Mouse (Mus musculus): ENCODE data around the gene Bckdhb. TPM values are rescaled to one million over a fixed set of nuclear protein-coding genes. Genes with fewer than 3 reads are reported as not detected.
"Not testable (repeated sequence)": the region's sequence is repeated elsewhere in the genome, so short reads cannot be mapped to it uniquely, and the experiment has no call there.

Bckdhb gene
- total RNA-seq, 2 experiments from 2014 or later: 38.4 to 42.9 TPM

- DNase-seq (ENCODE audit: extremely low spot score in 1 of 2, low spot score in 1 of 2): peak; percentile 27 to 63
These were observed 37.4 kb downstream of the Bckdhb start for GRCm38 (mm10) chr9:83962098-83963086.

- no peak for DNase-seq (ENCODE audit: extremely low spot score in 1 of 2, low spot score in 1 of 2)
These were observed 38.4 kb downstream of the Bckdhb start for GRCm38 (mm10) chr9:83963296-83963695.

DNA sequence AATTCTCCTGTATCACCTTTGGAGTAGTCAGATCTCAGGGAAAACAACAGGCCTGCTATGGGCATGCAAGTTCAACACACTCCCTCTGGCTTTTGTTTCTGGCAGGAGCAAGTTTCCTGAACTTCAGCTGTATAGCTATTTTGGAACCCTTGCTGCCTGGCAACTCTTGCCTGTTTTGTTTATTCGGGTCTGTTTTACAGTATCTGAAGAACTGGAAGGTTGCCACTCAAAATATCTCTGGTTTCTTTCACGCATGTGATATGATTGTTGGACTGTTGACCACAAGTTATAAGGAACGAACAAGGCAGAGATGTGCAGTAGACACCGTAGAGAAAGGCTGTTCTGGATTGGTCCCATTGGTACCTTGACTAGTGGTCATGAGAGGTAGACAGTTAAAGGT is 39.4 kb downstream of the Bckdhb start:
- no peak for DNase-seq (ENCODE audit: extremely low spot score in 1 of 2, low spot score in 1 of 2)

DNA sequence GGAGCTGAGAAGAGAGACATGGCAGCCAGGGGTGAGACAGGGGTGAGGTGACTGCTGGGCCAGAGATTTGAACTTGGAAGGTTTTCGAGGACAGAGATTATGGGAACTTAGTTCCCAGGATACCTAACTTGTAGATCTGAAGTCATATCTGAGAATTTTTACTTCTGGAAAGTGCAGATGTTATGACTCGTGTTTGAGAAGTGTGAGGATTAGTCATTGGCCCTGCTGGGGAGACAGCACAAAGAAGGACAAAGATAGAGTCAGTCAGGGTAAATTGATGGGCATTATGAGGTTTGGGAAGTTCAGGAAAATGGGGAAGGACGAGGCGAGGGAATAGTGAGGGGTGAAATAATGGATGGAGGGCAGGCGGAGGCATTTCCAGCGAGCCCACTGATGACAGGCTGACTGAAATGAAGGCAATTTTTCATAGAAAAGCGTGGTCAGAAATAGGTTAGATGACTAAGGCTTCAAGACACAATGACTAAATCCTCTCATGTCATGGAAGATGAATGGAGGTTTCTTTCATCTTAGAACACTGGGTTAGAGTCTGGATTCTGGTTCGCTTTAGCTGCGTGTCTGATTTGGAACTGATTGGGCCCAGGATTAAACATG is 42.6 kb downstream of the Bckdhb start:
- no peak for DNase-seq (ENCODE audit: extremely low spot score in 1 of 2, low spot score in 1 of 2)

GRCm38 (mm10) chr9:83969326-83969725 is 44.4 kb downstream of the Bckdhb start:
- DNase-seq (ENCODE audit: extremely low spot score in 1 of 2, low spot score in 1 of 2): no peak

DNA sequence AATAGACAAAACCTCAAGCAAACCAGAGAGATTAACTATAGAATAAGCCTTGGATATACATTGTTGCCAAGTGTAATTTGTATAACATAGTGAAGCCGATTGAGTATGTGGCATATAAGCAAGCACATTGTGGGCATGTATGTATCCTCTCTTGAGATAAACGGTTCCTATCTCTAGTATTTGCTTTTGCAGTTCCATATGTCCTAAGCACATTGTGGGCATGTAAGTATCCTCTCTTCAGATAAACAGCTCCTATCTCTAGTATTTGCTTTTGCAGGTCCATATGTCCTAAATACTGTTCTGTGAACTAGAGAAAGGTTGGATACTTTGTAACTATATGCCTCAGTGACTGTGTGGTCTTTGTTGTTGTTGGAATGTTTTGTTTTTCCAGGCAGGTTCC is 48.5 kb downstream of the Bckdhb start:
- no peak for DNase-seq (ENCODE audit: extremely low spot score in 1 of 2, low spot score in 1 of 2)

GRCm38 (mm10) chr9:83975811-83976210 is 50.9 kb downstream of the Bckdhb start:
- no peak for DNase-seq (ENCODE audit: extremely low spot score in 1 of 2, low spot score in 1 of 2)

DNA sequence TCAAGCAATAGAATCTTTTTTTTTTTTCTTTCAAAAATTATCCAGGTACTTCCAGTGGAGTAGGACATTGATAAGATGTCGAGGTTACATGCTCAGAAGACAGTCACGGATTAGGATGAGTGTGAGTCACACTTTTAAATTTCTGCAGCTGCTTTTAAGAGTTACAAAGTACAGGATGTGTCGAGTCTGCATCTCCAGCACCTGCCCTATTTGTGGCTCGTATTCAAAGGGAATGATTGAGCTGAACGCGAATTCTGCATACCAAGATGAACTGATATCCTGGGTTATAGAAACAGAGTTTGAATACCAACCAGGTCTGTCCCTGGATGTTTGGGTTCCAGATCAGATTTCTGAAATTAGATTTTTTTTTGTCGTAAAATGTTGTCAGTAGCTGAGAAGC is 56.3 kb downstream of the Bckdhb start:
- no peak for DNase-seq (ENCODE audit: extremely low spot score in 1 of 2, low spot score in 1 of 2)

GRCm38 (mm10) chr9:84008961-84009360 is 84.0 kb downstream of the Bckdhb start:
- DNase-seq (ENCODE audit: extremely low spot score in 1 of 2, low spot score in 1 of 2): no peak

DNA sequence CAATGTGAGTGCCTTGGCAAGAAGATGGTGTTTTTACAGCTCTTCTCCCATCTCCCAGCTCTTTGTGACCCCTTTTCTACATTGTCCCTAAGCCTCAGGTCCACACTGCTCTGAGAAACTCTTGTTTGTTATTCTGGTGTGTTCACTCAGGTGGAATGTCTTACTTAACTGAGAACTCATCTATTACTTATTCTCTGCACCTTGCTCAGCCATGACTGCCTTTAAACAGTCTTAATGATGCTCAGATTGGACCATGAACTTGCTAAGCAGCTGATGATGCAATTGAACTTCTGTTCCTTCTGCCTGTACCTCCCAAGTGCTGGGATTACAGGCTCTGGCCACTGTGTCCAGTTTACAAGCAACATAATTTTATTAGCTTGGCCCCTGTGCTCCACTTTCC is 86.2 kb downstream of the Bckdhb start:
- DNase-seq (ENCODE audit: extremely low spot score in 1 of 2, low spot score in 1 of 2): no peak

- not testable (repeated sequence) for DNase-seq (ENCODE audit: extremely low spot score in 1 of 2, low spot score in 1 of 2)
These were observed 93.2 kb downstream of the Bckdhb start for GRCm38 (mm10) chr9:84018141-84018540.

DNA sequence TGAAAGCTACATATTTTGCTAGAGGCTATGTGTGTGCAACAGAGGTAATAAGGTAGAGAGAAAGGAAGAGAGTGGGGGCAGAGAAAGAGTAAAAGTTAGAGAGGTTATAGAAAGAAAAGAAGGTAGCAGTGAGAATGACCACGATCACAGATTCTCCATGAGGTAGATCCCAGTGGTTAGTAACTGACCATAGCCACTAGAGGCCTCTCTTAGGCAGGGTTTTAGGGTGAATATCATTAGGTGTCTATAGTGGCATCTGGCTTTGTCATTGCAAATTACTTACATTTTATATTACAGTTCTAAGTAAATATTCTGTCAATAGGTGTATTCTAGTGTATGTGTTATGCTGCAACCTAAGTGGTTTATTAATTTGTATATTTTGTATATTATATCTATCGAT is 94.7 kb downstream of the Bckdhb start:
- DNase-seq (ENCODE audit: extremely low spot score in 1 of 2, low spot score in 1 of 2): no peak

DNA sequence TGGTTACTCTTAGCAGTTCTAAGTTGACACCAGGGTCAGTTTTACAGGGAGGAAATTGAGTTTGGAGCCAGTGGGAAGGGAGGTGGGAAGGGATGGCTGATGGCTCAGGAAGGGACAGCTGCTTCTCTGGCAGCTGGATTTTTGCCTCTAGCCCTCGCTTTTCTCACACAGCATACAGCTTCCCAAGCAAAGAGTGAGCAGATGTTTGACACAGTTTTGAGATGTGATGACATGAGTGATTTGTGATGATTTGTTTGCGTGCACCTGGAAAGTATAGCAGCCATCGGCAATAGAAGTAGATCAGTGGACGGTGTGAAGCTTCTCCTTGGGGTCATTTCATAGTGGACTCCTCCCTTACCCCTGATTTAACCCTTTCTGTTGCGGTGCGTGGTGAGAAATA is 96.2 kb downstream of the Bckdhb start:
- DNase-seq (ENCODE audit: extremely low spot score in 1 of 2, low spot score in 1 of 2): no peak

DNA sequence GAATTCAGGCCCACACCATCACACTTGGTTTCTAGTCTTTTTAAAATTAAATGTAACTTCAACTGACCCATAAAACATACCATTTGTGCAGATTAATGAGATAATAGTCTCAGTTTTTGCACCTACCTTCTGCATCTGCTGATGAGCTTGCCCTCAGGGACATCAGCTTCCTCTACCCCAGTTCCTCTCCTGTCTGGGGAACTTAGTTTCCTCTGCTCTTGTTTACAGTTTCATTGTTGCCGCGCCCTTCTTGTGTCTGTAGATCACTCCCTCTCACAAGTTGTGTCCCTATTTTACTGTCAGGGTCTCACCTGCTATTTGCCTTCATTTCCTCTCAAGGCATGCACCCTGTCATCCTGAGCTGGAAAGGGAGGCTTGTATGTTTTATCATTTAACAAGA is 103.2 kb downstream of the Bckdhb start:
- DNase-seq (ENCODE audit: extremely low spot score in 1 of 2, low spot score in 1 of 2): no peak

GRCm38 (mm10) chr9:84030691-84031290 is 105.8 kb downstream of the Bckdhb start:
- no peak for DNase-seq (ENCODE audit: extremely low spot score in 1 of 2, low spot score in 1 of 2)

DNA sequence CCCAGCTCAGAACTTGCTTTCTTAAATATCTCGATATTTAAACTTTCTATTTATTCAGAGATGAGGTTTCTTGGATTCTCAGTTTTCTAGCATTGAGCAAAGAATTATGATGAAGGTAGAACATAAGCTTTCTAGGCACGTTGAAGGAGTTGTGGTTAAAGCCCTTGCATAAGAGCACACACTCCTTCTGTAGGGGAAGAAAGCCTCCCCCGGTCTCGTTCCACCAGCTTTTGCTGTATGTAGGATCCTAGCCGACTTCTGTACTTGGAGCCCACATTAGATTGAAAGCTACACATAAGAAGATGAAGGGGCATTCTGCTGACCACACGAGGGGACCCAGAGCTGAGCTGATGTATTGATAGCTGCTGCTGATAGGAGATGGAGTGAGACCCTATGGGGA is 106.5 kb downstream of the Bckdhb start:
- DNase-seq (ENCODE audit: extremely low spot score in 1 of 2, low spot score in 1 of 2): no peak

DNA sequence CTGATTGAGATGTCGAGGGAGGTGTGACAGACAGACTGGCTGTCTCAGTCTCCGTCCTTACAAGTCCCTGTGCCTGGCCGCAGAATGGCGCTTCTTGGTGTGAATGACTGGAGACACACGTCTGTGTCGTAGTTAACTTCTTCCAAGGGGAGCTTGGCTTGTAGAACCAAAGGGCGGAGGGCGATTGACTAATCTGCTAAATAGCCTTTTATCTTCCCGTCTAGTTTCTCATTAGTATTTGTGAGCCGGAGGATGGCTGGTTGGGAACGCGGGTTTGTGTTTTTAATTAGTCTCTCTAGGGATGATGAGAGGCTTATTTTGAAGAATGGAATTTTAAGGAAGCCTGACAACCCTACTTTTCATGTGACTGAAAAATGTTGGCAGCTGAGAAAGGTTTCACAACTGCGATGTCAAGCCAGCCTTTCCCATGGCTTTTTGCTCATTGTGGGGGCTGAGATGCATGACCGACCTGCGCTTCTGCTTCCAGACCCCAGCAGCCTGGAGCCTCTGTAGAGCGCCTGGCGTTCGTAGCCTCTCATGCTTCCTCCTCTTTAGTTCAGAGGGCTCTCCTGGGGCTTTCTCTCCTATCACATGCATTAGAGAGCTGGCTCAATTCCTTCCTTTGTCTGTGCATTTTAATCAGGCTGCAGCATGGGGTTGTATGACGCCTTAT is 107.9 kb downstream of the Bckdhb start:
- no peak for DNase-seq (ENCODE audit: extremely low spot score in 1 of 2, low spot score in 1 of 2)

DNA sequence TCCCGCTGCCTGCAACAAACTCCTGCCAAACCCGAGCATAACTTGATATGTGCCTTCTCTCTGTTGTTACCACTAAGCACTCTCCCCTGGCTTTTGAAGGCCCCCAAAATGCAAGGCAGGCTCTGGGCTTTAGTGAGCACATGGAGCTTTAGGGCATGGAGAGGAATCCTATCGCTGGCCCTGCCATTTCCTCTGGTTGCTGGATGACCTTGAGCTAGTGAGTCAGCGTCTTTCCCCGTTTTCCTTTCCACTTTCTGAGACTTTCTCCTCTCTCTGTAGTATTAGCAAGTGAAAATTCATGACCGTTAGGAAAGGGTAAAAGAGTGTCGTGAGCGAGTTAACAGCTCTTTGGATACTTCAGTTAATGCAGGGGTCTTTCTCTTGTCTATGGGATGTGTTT is 111.1 kb downstream of the Bckdhb start:
- DNase-seq (ENCODE audit: extremely low spot score in 1 of 2, low spot score in 1 of 2): no peak

GRCm38 (mm10) chr9:84037224-84037623 is 112.3 kb downstream of the Bckdhb start:
- DNase-seq (ENCODE audit: extremely low spot score in 1 of 2, low spot score in 1 of 2): no peak

GRCm38 (mm10) chr9:84038946-84039345 is 114.0 kb downstream of the Bckdhb start:
- DNase-seq (ENCODE audit: extremely low spot score in 1 of 2, low spot score in 1 of 2): no peak

DNA sequence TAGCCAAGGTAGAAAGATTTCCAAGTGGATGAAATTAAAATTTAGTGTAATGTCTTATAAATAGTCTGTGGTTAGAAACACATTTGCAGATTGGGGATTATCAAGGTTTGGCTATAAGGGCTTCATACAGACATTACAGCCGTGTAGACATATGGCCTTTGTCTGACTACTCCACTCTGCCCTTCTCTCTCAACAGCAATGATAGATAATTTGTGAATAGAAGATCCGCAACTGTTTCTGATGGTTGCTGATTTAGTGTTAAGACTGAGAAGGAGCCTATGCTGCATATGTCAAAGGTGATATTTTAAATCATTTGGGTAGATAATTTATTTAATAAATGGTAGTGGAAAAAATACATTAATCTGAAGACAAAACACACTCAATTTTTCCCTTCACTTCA is 115.4 kb downstream of the Bckdhb start:
- no peak for DNase-seq (ENCODE audit: extremely low spot score in 1 of 2, low spot score in 1 of 2)
